Mouse (Mus musculus) myocyte (in vitro differentiated cells): ENCODE measurements at regions not wholly inside any gene's neighbourhood (a gene's known extent, or its start where the extent isn't known, plus 50 kb on each side); places are given as distances from the start of the nearest gene placed in this dataset.

Experiments used
- E2F4 ChIP-seq: IDR thresholded peaks from one replicate; pipeline ENCODE4 v1.6.1; 2011; ENCODE audit warnings: mild to moderate bottlenecking, control low read depth, moderate library complexity; ENCODE audit not compliant: insufficient read depth
- MAX ChIP-seq: IDR thresholded peaks from one replicate; pipeline ENCODE4 v1.6.1; 2011; ENCODE audit warnings: low read depth, mild to moderate bottlenecking, control low read depth
- MYOG ChIP-seq, 3 experiments: IDR thresholded peaks; one replicate each; pipeline ENCODE4 v1.6.1; 2011; ENCODE audit warnings: control low read depth in 2 of 3, low read depth in 2 of 3, mild to moderate bottlenecking in 2 of 3; ENCODE audit not compliant: insufficient read length in 2 of 3, control insufficient read depth in 1 of 3, insufficient read depth in 1 of 3
- POLR2A ChIP-seq: IDR thresholded peaks from one replicate; pipeline ENCODE4 v1.6.1; 2011; ENCODE audit warnings: low read depth, mild to moderate bottlenecking, control low read depth, moderate library complexity; ENCODE audit not compliant: insufficient read length
- TCF12 ChIP-seq: IDR thresholded peaks from one replicate; pipeline ENCODE4 v1.6.1; 2011; ENCODE audit warnings: mild to moderate bottlenecking, control low read depth; ENCODE audit not compliant: poor library complexity, insufficient read depth, severe bottlenecking
- TCF3 ChIP-seq: IDR thresholded peaks from one replicate; pipeline ENCODE4 v1.6.1; 2011; ENCODE audit warnings: low read depth, control low read depth; ENCODE audit not compliant: insufficient read length

- TF ChIP-seq POLR2A = no peak
- no peak for TF ChIP-seq MYOG (IDR thresholded peaks at IDR 0.05; ENCODE audit: control insufficient read depth in 1 of 3, insufficient read depth in 1 of 3, insufficient read length in 2 of 3, low read depth in 2 of 3)
- TF ChIP-seq TCF3 = no peak
- no peak for TF ChIP-seq E2F4
- TF ChIP-seq MAX = no peak
- no peak for TF ChIP-seq TCF12
These were observed 88.5 kb upstream of the Sox2 start for GRCm38 (mm10) chr3:34561709-34562108.
